Mouse (Mus musculus): ENCODE measurements at regions not wholly inside any gene's neighbourhood (a gene's known extent, or its start where the extent isn't known, plus 50 kb on each side); places are given as distances from the start of the nearest gene placed in this dataset.

- DNase-seq, result no peak
Observed at GRCm38 (mm10) chr1:168495687-168496527, 63.8 kb upstream of the Pbx1 start.

DNA sequence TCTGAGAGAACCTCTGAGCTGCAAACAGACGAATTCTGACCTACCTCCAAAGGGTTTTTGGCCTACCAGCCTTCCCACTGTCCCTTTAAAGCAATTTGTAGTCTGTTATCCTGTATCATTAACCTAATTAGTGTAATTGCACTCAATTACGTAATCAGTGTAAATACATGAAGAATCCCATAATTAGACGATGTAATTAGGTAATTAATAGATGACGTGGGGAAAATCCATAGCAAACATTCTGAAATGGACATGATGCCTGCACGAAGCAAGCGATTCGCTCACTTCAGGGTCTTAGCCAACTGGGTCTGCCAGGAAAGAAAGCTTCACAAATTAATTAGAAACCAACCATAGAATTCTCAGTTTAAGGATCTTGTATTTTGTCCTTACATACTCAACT lies 55.4 kb upstream of the Pbx1 start:
- no peak for DNase-seq

DNA sequence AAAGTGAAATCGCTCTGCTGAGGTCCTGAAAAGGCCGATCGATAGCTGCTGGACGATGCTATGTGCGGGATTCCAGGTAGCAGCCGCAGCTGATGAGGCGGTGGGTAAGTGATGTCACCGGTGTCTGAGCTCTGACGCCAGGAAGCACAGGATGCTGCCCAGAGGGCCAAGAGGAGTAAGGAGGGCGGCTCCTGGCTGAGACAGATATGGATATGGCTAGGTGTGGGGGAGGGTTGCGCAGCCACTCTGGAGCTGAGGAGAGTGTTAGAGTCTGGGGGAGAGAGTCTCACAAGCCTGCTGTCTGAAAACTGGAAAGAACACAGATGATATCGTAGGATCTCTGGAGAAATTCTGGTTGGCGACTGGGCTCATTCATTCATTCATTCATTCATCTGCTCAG lies 51.6 kb upstream of the Pbx1 start:
- DNase-seq, result no peak
